Mouse (Mus musculus): Measurements from ENCODE around the gene Ric8a. TPM values are rescaled to one million over a fixed set of nuclear protein-coding genes. Genes with fewer than 3 reads are reported as not detected.
A peak's percentile ranks its signal among the peaks of the same experiment; 100 is the strongest.
"Not testable (repeated sequence)": the region's sequence is repeated elsewhere in the genome, so short reads cannot be mapped to it uniquely, and the experiment has no call there.

Ric8a gene
- polyA plus RNA-seq, 1 experiment, result 74.7 TPM

DNA sequence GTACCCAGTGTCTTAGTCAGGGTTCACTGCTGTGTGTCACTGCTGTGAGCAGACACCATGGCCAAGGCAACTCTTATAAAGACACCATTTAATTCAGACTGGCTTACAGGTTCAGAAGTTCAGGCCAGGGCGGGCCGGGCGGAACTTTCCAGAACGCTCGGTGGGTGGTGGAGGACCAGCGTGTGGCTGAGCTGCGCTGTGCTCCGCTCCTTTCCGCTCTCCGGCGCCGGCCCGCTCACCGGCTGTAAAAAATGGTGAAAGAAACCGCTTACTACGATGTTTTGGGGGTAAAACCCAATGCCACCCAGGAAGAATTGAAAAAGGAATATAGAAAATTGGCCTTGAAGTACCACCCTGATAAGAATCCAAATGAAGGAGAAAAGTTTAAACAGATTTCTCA lies 33.9 kb downstream of the Ric8a start:
- DNase-seq (ENCODE audit: low spot score), result not testable (repeated sequence)

DNA sequence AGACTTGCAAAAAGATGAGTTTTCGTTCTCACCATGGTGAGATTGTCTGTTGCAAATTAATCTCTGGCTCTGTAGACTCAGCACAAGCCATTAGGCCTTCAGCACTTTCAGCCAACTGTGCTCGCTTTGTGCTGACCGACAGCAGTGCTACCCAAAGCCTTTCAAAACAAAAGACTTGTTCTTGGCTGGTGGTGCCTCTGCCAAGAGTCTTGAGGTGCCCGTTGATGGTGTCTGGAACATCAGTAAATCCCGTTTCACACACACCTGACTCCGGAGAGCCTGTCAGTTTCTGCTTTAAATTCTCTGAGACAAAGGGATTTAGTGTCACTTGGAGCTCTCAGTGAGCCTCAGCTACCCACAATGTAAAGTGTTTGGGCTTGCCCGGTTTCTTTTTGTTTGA lies 37.3 kb downstream of the Ric8a start:
- no peak for DNase-seq (ENCODE audit: low spot score)

DNA sequence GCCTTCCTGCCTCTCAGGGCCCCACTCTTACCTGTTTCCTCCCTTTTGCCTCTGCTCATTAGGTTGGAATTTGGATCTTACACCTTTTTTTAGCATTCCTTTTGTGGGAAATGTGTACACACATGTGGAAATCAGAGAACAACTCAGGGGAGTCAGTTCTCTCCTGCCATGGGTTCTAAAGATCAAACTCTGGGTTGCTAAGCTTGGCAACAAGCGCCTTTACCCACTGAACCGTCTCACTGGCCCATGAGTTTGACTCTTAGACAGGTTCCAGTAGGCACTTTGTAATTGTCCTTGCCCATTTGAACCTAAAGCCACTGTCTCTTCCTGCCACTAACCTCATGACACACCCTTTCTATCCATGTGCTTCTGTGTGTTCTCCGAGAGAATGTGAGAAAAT lies 37.9 kb downstream of the Ric8a start:
- no peak for DNase-seq (ENCODE audit: low spot score)

DNA sequence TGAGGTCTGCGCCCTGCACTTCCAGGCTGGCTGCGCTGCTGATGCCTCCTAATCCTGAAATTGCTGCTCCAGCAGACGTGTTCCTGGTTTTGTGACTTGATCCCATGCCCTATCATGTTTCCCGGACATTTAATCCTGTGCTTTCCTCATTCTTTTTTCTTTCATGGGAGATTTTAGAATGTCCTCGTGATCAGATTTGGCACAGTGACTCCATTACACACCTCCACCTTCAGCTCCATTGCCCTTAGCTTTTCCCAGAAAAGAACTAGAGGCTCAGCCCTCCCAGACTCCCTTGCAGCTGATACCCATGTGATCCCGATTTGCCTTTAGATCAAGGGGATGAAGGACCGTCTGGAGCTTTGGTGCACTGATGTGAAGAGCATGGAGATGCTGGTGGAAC lies 41.1 kb downstream of the Ric8a start:
- no peak for DNase-seq (ENCODE audit: low spot score)

DNA sequence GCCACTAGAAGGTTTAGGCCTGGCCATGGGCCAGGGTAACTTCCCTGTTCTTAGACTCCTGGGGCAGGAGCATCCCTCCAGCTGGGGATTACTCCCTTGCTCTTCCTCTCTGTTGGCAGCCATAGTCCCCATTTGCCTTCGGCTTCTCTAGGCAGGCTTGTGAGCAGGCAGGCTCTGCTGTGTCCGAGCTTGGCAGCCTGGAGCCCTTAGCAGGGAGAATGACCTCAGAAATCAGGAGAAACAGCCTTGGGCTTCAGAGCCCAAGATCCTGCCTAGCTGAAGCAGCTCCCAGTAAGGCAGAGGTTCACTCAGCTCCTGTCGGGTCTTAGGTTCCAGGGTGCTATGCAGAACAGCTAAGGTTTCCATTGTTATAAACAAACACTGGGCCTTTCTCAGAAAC lies 42.4 kb downstream of the Ric8a start:
- DNase-seq (ENCODE audit: low spot score), result no peak

DNA sequence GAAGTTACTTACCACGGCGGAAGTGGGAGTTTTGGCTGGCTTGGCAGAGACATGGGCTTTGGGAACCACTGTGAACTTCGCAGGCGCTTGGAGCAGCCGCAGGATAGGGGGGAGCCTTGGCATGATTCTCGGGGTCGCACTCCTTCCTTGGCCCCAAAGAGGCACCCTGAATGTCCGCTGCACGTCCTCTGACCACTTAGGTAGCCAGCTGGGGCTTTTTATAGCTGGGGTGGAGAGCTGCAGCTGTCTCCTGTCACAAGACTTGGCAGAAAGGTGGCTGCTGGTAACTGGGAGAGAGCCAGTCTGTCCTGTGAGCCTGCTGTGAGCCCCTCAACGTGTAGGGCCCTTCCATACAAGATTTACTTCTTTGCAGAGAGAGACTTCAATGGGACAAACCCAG lies 43.5 kb downstream of the Ric8a start, which contains the start of gene Cox8b:
Cox8b (minus strand) TSS at position 227 of the 400 bp plus-strand sequence.
- DNase-seq (ENCODE audit: low spot score), result no peak

DNA sequence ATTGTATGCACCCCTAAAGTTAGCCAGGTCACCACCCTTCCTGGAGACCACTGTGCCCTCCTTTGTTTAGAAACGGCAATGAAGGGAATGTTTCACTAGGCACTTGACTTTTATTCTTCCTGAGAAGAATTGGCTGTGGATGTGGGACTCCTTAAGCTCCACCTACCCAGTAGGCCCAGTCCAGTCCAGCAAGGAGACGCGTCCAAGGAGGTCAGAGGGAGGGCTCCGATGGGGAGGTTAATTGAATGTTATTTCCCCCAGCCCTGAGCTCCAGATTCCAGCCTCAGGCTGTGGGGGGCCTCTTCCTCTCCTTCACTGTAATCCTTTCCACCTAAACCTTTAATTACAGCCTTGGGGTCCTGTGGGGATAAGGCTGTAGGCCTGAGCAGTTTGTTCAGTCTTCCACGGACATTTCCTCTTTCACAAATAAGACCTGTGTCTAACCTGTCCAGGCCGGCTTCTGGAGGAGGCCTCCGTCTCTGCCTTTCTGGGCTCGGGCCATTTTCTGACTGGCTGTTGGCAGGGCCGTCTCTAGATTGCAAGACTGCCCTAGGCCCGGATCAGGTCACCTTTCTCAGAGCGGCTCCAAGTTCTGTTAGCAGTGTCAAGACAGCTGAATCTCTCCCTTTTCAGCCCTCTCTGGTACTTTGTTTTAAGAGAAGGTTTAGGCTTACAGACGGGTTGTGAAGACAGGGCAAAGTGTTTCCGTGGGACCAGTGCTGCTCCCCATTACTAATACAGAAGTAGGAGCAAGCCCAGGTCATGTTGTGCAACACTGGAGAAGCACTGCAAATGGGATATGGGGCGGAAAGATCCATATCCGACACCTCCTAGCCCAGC lies 45.5 kb downstream of the Ric8a start:
- no peak for DNase-seq (ENCODE audit: low spot score)

DNA sequence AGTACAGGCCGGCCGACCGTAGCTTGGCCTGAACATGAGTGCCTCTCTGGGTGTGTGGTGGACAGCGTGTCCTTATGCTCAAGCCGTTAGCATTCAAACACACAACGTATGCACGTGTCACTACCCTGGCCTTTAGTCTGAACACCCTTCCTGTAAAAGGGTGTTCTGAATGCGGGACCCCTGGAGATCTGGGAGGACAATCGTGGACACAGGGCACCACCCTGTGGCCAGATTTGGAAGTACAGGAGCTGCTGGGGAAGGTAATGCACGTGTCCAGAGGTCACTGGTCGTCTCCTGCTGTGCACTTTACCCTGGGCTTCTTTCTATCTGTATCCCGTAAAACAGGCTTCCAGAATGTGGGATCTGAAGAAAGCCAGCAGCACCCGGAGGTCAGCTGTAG lies 46.5 kb downstream of the Ric8a start:
- peak; percentile 67 for DNase-seq (ENCODE audit: low spot score)

DNA sequence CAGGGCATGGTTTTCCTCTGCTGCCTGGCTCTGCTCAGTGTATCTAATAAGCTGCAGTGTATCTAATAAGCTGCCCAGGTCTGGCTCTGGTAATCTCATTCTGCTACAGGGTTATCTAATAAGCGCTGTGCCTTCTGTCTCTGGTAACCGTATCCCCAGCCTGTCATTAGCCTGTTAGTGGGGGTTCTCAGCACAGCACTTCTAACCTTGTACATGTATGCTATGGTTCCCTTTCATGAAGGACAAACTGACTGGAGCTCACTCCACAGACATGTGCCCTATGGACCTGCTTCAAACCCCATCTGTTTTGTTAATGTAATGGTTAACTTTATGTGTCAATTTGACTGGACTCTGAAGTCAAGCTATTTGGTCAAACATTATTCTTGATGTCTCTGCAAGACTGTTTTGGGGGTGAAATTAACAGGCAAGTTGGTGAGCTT lies 48.9 kb downstream of the Ric8a start:
- no peak for DNase-seq (ENCODE audit: low spot score)

DNA sequence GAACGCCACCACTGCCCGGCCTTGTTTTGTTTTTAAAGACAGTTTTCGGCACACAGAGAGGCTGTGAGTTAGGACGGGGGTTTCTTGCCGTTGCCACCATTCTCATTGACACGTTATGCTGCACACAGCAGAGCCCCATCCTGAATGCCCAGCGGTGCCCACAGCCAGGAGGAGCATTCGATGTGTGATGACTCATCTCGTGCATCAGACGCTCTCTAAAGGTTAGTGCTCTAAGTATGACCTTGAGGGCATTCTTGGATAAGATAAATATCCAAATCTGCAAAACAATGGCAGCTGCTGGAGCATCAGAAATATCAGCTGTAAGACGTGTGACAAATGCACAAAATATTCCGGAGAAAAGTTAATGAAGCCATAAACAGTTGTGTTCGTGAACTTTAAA lies 50.4 kb downstream of the Ric8a start:
- DNase-seq (ENCODE audit: low spot score), result no peak

DNA sequence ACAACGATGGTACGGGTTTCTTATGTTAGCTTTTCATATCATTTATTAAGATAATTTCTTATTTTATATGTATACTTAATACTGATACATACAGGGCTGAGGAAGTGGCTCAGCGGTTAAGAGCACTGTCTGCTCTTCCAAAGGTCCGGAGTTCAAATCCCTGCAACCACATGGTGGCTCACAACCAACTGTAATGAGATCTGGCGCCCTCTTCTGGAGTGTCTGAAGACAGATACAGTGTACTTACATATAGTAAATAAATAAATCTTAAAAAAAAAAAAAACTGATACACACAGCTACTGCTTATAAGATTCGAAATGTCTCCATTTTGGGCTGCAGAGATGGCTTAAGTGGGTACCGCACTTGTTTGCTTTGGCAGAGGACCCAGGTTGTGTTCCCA lies 50.9 kb downstream of the Ric8a start:
- no peak for DNase-seq (ENCODE audit: low spot score)

DNA sequence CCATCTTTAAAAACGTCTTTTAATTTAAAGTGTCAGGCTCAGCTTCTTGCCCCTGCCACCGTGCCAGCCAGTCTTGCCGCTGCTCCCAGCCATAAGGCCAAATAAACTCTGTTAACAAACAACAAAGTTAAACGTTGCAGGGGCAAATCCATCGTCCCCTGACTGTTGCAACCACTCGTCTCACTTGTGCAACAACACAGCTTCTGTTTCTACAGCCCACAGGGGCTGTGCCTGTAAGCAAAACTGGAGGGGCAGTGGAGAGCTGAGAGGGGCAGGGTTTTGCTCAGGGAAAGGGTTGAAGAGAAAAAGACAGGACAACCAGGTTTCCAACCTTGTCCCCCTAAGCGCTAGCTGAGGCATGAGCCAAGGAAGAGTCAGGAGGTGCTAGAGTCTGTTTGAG lies 51.4 kb downstream of the Ric8a start:
- no peak for DNase-seq (ENCODE audit: low spot score)

DNA sequence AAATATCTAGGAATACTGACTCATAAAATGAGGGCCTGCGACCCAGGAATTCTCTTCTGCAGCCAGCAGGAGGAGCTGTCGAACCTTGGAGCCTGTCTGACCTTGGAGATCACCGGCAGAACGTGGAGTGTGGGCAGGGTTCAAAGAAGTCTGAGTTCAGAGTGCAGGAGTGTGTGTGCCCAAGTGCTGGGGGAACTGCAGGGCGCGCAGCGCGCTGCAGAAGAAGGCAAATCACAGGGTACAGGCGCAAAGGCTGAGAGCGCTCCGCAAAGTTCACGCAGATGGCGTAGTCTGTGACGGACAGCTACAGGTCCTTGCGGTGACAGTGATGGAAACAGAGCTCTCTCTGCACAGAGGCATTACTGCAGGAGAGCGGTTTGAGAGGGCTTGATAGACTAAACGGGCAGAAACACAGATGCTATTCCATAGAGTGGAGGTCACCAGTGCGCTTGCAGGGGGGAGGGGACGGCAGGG lies 51.9 kb downstream of the Ric8a start:
- DNase-seq (ENCODE audit: low spot score), result peak; percentile 51

DNA sequence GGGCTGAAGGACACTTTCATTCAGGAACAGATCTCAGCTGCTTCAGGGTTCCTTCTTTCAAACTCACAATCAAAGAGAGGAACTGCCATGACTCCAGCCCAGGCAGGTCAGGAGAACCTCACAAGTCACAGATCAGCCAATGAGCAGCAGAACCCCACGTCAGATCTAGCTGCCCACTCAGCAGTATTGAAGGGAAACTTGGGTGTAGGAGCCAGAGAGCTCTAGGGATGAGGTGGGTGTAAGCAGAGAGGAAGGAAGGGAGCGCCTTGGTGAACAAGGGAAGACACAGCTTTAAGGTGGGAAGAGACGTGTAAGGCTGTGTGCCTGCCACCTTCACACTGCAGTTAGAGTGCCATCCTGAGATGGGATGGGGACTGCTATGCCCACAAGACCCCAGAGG lies 55.5 kb downstream of the Ric8a start:
- no peak for DNase-seq (ENCODE audit: low spot score)

DNA sequence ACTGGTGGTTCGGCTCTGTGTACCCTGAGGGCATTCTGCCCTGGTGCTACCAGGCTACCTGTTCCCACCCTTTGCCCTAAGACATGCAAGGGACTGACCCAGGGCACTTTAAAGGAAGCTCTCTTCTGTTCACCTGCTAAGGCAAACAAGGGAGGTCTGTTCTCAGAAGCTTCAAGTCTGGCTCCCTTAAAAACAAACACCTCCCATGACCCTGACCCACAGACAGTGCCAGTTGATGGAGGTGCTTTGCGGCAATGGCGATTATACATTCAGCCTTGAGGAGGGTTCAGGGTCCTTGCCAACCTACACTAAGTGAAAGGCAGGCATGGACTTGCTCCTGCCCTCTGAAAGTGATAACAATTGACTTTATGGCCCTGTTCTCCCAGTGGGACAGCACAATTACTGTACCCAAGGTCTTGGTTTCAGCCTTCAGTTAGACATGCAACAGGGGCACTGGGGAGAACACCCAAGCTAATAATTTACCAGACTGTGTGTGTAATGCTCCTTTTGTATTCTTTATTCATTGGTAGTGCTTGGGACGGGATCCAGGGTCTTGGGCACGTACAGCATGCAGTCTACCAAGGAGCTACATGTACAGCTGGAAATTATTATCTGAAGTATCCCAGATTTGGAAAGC lies 56.2 kb downstream of the Ric8a start:
- no peak for DNase-seq (ENCODE audit: low spot score)

Other genes with a start within 250 kb of the Ric8a start
- not detected in 2 replicates for gene Olfr61, start 228.0 kb upstream of the Ric8a start, polyA plus RNA-seq (2012; rRNA removed)
- not detected in 2 replicates for gene Olfr53, start 210.5 kb upstream of the Ric8a start, polyA plus RNA-seq (2012; rRNA removed)
- under 0.01 TPM in 1 of 2 replicates, not detected in the other for gene Olfr539, start 197.0 kb upstream of the Ric8a start, polyA plus RNA-seq (2012; rRNA removed)
- gene Olfr45, start 175.0 kb upstream of the Ric8a start, polyA plus RNA-seq (2012; rRNA removed), result not detected in 2 replicates
- not detected in 2 replicates for gene Olfr541, start 159.7 kb upstream of the Ric8a start, polyA plus RNA-seq (2012; rRNA removed)
- 45.5 and 70.4 TPM in 2 replicates for gene Cyp2e1, start 93.2 kb upstream of the Ric8a start, polyA plus RNA-seq (2012; rRNA removed)
- gene Syce1, start 69.1 kb upstream of the Ric8a start, polyA plus RNA-seq (2012; rRNA removed), result 0.10 and 0.18 TPM in 2 replicates
- 0.45 and 0.71 TPM in 2 replicates for gene Zfp941, start 34.8 kb upstream of the Ric8a start, polyA plus RNA-seq (2012; rRNA removed)
- 43.7 and 48.7 TPM in 2 replicates for gene Urah, start 21.9 kb upstream of the Ric8a start, polyA plus RNA-seq (2012; rRNA removed)
- gene Scgb1c1, start 11.4 kb upstream of the Ric8a start, polyA plus RNA-seq (2012; rRNA removed), result not detected in 2 replicates
- gene Odf3, start 9.2 kb upstream of the Ric8a start, polyA plus RNA-seq (2012; rRNA removed), result 0.06 TPM in 1 of 2 replicates, not detected in the other
- not detected in 2 replicates for gene Gm45785, start 626 bp upstream of the Ric8a start, polyA plus RNA-seq (2012; rRNA removed)
- gene Bet1l, start 620 bp downstream of the Ric8a start, polyA plus RNA-seq (2012; rRNA removed), result 35.9 and 46.2 TPM in 2 replicates
- gene Psmd13, start 25.0 kb downstream of the Ric8a start, polyA plus RNA-seq (2012; rRNA removed), result 77.9 and 79.2 TPM in 2 replicates
- 32.4 and 38.5 TPM in 2 replicates for gene Sirt3, start 25.4 kb downstream of the Ric8a start, polyA plus RNA-seq (2012; rRNA removed)
- gene Cox8b, start 43.5 kb downstream of the Ric8a start, polyA plus RNA-seq (2012; rRNA removed), result 3.9 and 4.4 TPM in 2 replicates
- not detected in 2 replicates for gene Nlrp6, start 63.9 kb downstream of the Ric8a start, polyA plus RNA-seq (2012; rRNA removed)
- 41.5 and 49.5 TPM in 2 replicates for gene Pgghg, start 84.4 kb downstream of the Ric8a start, polyA plus RNA-seq (2012; rRNA removed)
- 1.3 and 1.7 TPM in 2 replicates for gene Ifitm5, start 93.3 kb downstream of the Ric8a start, polyA plus RNA-seq (2012; rRNA removed)
- gene Gm45717, start 99.0 kb downstream of the Ric8a start, polyA plus RNA-seq (2012; rRNA removed), result not detected in 2 replicates
- 860 and 924 TPM in 2 replicates for gene Ifitm2, start 99.0 kb downstream of the Ric8a start, polyA plus RNA-seq (2012; rRNA removed)
- 240 and 346 TPM in 2 replicates for gene Ifitm1, start 110.3 kb downstream of the Ric8a start, polyA plus RNA-seq (2012; rRNA removed)
- 596 and 696 TPM in 2 replicates for gene Ifitm3, start 153.8 kb downstream of the Ric8a start, polyA plus RNA-seq (2012; rRNA removed)
- gene Ifitm6, start 161.0 kb downstream of the Ric8a start, polyA plus RNA-seq (2012; rRNA removed), result 7.5 and 8.8 TPM in 2 replicates
- not detected in 2 replicates for gene Gm17387, start 172.2 kb downstream of the Ric8a start, polyA plus RNA-seq (2012; rRNA removed)
- 0.45 and 0.55 TPM in 2 replicates for gene B4galnt4, start 204.1 kb downstream of the Ric8a start, polyA plus RNA-seq (2012; rRNA removed)
- 26.5 and 27.7 TPM in 2 replicates for gene Pkp3, start 221.3 kb downstream of the Ric8a start, polyA plus RNA-seq (2012; rRNA removed)
- gene Sigirr, start 243.6 kb downstream of the Ric8a start, polyA plus RNA-seq (2012; rRNA removed), result 13.8 and 15.0 TPM in 2 replicates